Mouse (Mus musculus): ENCODE data around the gene Taf6l. TPM values are rescaled to one million over a fixed set of nuclear protein-coding genes. Genes with fewer than 3 reads are reported as not detected.

Gene Taf6l
- total RNA-seq, 2 experiments from 2014 or later: 6.7 to 10.5 TPM

DNA sequence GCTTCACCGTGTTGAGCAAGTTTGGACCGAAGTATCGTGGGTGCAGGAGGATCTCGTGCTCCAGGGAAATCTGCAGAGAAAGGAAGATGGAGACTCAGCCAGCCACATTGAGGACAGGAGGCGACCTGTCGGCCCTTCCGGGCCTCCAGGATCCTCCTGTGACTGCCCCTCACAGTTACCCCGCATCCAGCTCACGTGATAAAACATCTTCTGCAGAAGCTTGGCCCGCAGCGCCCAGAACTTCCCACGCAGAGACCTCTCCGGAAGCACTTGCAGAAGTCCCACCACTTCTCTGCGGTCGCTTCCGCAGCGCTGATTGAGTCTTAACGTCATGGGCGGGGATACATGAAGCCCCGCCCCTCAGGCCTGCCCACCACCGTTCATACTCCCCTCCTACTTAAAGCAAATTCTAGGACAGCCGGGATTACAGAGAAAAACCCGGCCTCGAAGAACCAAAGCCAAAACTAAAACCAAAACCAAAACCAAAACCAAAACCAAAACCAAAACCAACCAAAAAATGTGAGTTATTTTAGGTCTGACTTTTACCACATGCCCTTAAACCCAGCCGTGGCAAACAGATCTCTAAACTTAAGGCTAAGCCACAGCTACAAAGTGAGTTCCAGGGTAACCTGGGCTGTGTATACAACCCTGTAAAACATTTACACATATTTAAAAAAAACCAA lies 12.2 kb upstream of the Taf6l start, which contains the start of gene Polr2g:
Gene Polr2g, minus strand, starts transcription at position 314 of the 683 bp plus-strand sequence.
- ATAC-seq (replicated peaks; ENCODE audit: low FRiP score, poor library complexity, severe bottlenecking): peak; percentile 70

GRCm38 (mm10) chr19:8790171-8790570 lies 4.0 kb upstream of the Taf6l start:
- ATAC-seq (replicated peaks; ENCODE audit: low FRiP score, poor library complexity, severe bottlenecking): no peak

DNA sequence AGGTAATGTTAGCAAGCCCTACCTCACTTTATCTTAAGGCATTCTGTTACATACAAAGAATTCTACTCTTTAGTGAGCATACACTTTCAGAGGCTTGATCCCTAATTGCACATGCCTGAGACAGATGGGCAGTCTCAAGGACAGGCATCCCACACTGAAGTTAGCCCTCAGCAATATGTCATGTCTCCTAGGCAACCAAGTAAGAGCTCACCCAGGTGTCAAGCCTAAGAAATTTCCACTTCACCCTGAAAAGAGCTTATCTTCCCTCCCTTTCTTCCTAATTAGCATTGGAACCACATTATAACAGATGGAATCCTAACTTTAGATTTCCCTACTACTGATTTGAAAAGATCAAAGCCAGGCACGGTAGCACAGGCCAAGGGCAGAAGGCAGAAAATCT lies 3.0 kb upstream of the Taf6l start:
- no peak for ATAC-seq (replicated peaks; ENCODE audit: low FRiP score, poor library complexity, severe bottlenecking)

DNA sequence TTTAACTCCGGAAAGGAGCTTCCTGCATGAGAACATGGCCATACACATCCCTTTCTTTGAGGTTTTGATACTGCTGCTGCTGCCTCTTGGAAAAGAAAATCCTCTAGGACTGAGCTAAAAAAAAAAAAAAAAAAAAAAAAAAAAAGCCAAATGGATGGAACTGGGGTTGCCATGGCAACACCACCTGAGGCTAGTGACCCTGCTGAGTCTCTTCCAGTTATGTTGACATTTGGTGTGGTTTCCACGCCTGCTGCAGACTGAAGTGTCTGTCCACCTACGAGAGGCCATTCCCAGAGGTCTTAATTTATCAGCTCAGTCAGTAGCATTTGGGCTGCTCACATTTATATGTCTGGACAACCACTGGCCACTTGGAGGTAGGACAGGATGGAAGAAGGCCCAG lies 2.3 kb upstream of the Taf6l start:
- no peak for ATAC-seq (replicated peaks; ENCODE audit: low FRiP score, poor library complexity, severe bottlenecking)

- no peak for ATAC-seq (replicated peaks; ENCODE audit: low FRiP score, poor library complexity, severe bottlenecking)
These were observed 11.2 kb downstream of the Taf6l start for GRCm38 (mm10) chr19:8774951-8775421.

DNA sequence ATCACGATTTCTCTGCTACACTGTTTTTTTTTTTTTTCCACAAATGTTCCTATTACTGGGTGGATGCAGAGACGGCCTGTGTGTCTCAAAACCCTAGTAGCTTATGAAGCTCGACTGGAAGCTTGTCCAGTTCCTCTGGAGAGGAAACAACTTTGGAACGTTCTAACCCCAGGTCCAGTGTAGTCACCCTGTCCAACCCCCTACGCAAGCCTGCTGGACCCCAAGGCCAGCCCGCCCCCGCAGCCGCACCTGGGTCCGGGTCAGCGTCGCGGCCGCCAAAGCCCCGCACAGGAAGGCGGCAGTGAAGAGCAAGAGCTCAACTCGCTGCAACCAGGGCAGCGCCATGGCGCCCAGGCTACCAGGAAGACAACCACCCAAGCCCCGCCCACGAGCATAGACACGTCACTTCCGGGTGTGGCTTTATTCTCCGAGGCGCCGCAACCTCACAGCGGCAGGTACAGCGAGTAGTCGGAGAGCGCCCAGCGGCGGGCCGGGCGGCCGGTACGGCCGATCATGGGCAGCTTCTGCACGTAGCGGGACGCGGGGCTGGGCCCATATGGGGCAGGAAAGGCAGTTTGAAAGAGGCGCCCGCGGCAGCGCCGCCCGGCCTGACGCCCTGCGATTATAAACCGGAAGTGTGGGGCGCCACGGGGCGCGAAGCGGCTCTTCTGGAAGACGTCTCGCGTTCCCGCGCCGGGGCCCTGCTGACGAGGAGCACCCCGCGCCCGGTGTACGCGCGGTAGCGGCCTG lies 12.0 kb downstream of the Taf6l start, which contains the start of gene Tmem179b:
Gene Tmem179b, minus strand, starts transcription at position 382 of the 750 bp plus-strand sequence.
- ATAC-seq (replicated peaks; ENCODE audit: low FRiP score, poor library complexity, severe bottlenecking): peak; percentile 86

GRCm38 (mm10) chr19:8773409-8773808 lies 12.8 kb downstream of the Taf6l start:
- no peak for ATAC-seq (replicated peaks; ENCODE audit: low FRiP score, poor library complexity, severe bottlenecking)

GRCm38 (mm10) chr19:8772996-8773395 lies 13.2 kb downstream of the Taf6l start:
- peak; percentile 35 for ATAC-seq (replicated peaks; ENCODE audit: low FRiP score, poor library complexity, severe bottlenecking)

- ATAC-seq (replicated peaks; ENCODE audit: low FRiP score, poor library complexity, severe bottlenecking): peak; percentile 66
These were observed 15.5 kb downstream of the Taf6l start, which contains the start of gene Tmem223 for GRCm38 (mm10) chr19:8770567-8771270. Gene Tmem223, plus strand, starts transcription at chr19:8770996.

DNA sequence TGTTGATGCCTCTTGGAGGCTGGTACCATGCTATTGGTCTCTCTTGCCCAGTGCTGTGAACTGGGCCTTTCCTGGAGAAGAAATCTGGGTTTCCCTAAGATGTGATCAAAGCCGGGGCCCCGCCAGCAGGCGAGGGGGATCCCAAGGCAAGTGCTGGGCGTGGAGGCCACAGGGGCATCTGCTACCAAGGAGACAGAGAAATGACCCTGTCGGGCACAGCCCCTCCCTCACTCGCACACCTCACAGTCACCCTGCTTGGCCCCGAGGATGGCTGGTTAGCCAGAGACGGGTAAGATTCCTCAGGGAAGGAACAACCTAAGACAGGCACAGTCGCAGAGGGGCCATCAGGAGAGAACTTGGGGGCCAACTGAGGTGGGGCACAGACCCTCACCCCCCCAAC lies 20.7 kb downstream of the Taf6l start:
- no peak for ATAC-seq (replicated peaks; ENCODE audit: low FRiP score, poor library complexity, severe bottlenecking)

- no peak for ATAC-seq (replicated peaks; ENCODE audit: low FRiP score, poor library complexity, severe bottlenecking)
These were observed 22.9 kb downstream of the Taf6l start for GRCm38 (mm10) chr19:8763276-8763675.

GRCm38 (mm10) chr19:8760757-8761156 lies 25.5 kb downstream of the Taf6l start:
- ATAC-seq (replicated peaks; ENCODE audit: low FRiP score, poor library complexity, severe bottlenecking): no peak

GRCm38 (mm10) chr19:8758899-8759298 lies 27.3 kb downstream of the Taf6l start:
- no peak for ATAC-seq (replicated peaks; ENCODE audit: low FRiP score, poor library complexity, severe bottlenecking)

GRCm38 (mm10) chr19:8757471-8757998 lies 28.7 kb downstream of the Taf6l start:
- ATAC-seq (replicated peaks; ENCODE audit: low FRiP score, poor library complexity, severe bottlenecking): peak; percentile 15; the same call in 1 of the 2 replicates

DNA sequence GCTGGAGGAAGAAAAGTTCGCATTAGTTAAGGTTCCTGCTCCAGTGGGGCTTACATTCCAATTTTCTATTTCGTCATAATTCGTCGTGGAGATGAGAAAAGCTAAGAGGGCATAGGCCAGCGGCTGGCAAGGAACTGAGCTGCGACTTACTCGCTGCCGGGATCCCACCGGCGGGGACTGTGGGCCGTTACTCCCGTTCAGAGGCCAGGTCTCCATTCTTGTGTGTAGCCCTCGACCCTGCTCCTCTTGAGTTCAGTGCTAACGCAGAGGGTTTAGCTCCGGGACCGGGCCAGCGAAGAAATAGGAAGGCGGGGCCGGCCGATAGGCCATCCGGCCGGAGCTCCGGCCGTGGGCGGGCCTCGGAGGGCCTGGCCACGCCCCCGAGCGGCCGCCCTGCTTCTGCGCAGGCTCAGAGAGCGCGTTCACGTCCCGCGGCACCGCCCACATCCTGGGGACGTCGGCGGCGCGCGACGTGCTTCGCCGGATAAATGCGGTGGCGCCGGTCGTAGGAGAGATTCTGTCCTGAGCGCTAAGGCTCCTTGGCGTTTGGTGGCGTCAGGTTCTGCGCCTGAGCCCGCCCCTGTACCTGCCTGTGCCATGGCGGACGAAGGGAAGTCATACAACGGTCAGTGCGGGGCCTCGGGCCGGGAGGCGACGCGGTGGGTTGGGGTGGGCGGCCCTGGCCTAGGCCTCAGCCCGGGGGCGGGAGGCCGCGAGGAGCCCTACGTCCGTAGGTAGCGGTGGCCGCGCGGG lies 29.4 kb downstream of the Taf6l start, which contains the start of gene Nxf1:
Gene Nxf1, plus strand, starts transcription at position 439 of the 753 bp plus-strand sequence.
- ATAC-seq (replicated peaks; ENCODE audit: low FRiP score, poor library complexity, severe bottlenecking): peak; percentile 95

DNA sequence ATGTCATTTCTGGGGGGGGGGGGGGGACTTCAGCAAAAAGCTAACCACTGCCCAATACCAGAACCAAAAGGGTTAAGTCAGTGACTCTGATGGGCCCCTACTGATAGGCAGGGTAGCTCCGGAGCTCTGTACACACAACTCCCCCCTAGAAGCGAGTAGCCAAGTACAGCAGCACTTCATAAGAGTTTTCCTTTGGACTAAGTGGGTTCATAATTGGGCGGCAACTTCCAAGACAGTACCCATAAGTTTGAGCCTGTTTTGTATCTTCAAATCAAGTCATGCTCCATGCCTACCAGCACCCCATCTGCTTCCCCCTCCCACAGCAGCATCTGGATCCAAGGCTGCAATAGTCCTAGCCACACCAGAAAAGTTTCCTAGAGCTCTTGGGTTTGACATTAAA lies 30.6 kb downstream of the Taf6l start:
- ATAC-seq (replicated peaks; ENCODE audit: low FRiP score, poor library complexity, severe bottlenecking): no peak

GRCm38 (mm10) chr19:8747368-8747767 lies 38.8 kb downstream of the Taf6l start:
- no peak for ATAC-seq (replicated peaks; ENCODE audit: low FRiP score, poor library complexity, severe bottlenecking)

- ATAC-seq (replicated peaks; ENCODE audit: low FRiP score, poor library complexity, severe bottlenecking): no peak
These were observed 40.8 kb downstream of the Taf6l start for GRCm38 (mm10) chr19:8745382-8745781.

DNA sequence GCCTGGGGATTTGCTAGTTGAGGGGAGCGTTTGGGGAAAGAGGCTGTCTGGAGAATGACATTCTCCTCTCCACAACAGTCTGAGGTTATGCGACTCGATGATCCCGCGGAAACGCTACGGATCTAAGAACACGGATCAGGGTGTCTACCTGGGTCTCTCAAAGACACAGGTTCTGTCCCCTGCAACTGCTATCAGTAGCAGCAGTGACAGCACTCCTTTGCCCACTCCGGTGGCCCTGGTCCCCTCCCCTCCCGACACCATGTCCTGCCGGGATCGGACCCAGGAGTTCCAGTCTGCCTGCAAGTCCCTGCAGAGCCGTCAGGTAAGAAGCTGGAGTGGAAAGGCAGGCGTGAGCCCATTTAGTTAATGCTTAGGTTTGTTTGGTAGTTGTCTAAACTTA lies 44.0 kb downstream of the Taf6l start:
- ATAC-seq (replicated peaks; ENCODE audit: low FRiP score, poor library complexity, severe bottlenecking): 0 out of 2 replicates have a peak, but pooled peaks have one; percentile 23

All from erythroid progenitor cell, adult 5-6 weeks (primary cell).